Mouse (Mus musculus): ENCODE measurements at regions not wholly inside any gene's neighbourhood (a gene's known extent, or its start where the extent isn't known, plus 50 kb on each side); places are given as distances from the start of the nearest gene placed in this dataset.

GRCm38 (mm10) chr9:100404426-100404825, 82.2 kb downstream of the Il20rb start:
- TF ChIP-seq CTCF (IDR thresholded peaks at IDR 0.05; ENCODE audit: low read depth) (no peak), EP300 (IDR thresholded peaks at IDR 0.05; ENCODE audit: low read depth) (no peak)

Measured in heart, postnatal 0 days (tissue).